Mouse (Mus musculus) myocyte (in vitro differentiated cells): Measurements from ENCODE around the gene Abca7. TPM values are rescaled to one million over a fixed set of nuclear protein-coding genes. Genes with fewer than 3 reads are reported as not detected.

Experiments
- H3K27me3 ChIP-seq: one replicate; pipeline ENCODE4 v1.6.1; 2011; ENCODE audit not compliant: control insufficient read depth, insufficient read depth, insufficient read length
- H3K36me3 ChIP-seq: one replicate; pipeline ENCODE4 v1.6.1; 2011; ENCODE audit not compliant: control insufficient read depth, insufficient read depth
- H3K4me2 ChIP-seq: one replicate; pipeline ENCODE4 v1.6.1; 2011; ENCODE audit warnings: low read depth, control low read depth
- H3K4me3 ChIP-seq: one replicate; pipeline ENCODE4 v1.5.1; 2011; ENCODE audit warnings: mild to moderate bottlenecking, control low read depth, moderate library complexity
- H3K79me2 ChIP-seq: one replicate; pipeline ENCODE4 v1.6.1; 2011; ENCODE audit not compliant: control insufficient read depth, insufficient read depth
- H3ac ChIP-seq: one replicate; pipeline ENCODE4 v1.6.1; 2011; ENCODE audit not compliant: control insufficient read depth, insufficient read length
- CEBPB ChIP-seq: IDR thresholded peaks from 2 replicates; pipeline ENCODE4 v1.6.1; 2011; ENCODE audit warnings: mild to moderate bottlenecking, moderate library complexity; ENCODE audit not compliant: poor library complexity, insufficient read depth, severe bottlenecking
- E2F4 ChIP-seq: IDR thresholded peaks from one replicate; pipeline ENCODE4 v1.6.1; 2011; ENCODE audit warnings: mild to moderate bottlenecking, control low read depth, moderate library complexity; ENCODE audit not compliant: insufficient read depth
- MAX ChIP-seq: IDR thresholded peaks from one replicate; pipeline ENCODE4 v1.6.1; 2011; ENCODE audit warnings: low read depth, mild to moderate bottlenecking, control low read depth
- MYOD1 ChIP-seq, 3 experiments: IDR thresholded peaks; one replicate each; pipeline ENCODE4 v1.6.1; 2011; ENCODE audit warnings: control low read depth in 2 of 3, low read depth in 2 of 3, mild to moderate bottlenecking in 2 of 3, moderate library complexity in 1 of 3; ENCODE audit not compliant: insufficient read length in 2 of 3, control insufficient read depth in 1 of 3
- MYOG ChIP-seq, 3 experiments: IDR thresholded peaks; one replicate each; pipeline ENCODE4 v1.6.1; 2011; ENCODE audit warnings: control low read depth in 2 of 3, low read depth in 2 of 3, mild to moderate bottlenecking in 2 of 3; ENCODE audit not compliant: insufficient read length in 2 of 3, control insufficient read depth in 1 of 3, insufficient read depth in 1 of 3
- POLR2A ChIP-seq: IDR thresholded peaks from one replicate; pipeline ENCODE4 v1.6.1; 2011; ENCODE audit warnings: low read depth, mild to moderate bottlenecking, control low read depth, moderate library complexity; ENCODE audit not compliant: insufficient read length
- POLR2AphosphoS2 ChIP-seq: IDR thresholded peaks from one replicate; pipeline ENCODE4 v1.6.1; 2011; ENCODE audit warnings: low read depth, control low read depth; ENCODE audit not compliant: insufficient read length
- REST ChIP-seq: IDR thresholded peaks from one replicate; pipeline ENCODE4 v1.6.1; 2011; ENCODE audit warnings: mild to moderate bottlenecking, control low read depth, moderate library complexity; ENCODE audit not compliant: insufficient read depth, insufficient read length
- SRF ChIP-seq: IDR thresholded peaks from one replicate; pipeline ENCODE4 v1.6.1; 2011; ENCODE audit warnings: low read depth; ENCODE audit not compliant: control insufficient read depth, insufficient read length
- TCF12 ChIP-seq: IDR thresholded peaks from one replicate; pipeline ENCODE4 v1.6.1; 2011; ENCODE audit warnings: mild to moderate bottlenecking, control low read depth; ENCODE audit not compliant: poor library complexity, insufficient read depth, severe bottlenecking
- TCF3 ChIP-seq: IDR thresholded peaks from one replicate; pipeline ENCODE4 v1.6.1; 2011; ENCODE audit warnings: low read depth, control low read depth; ENCODE audit not compliant: insufficient read length
- USF1 ChIP-seq: IDR thresholded peaks from one replicate; pipeline ENCODE4 v1.6.1; 2011; ENCODE audit warnings: low read depth, mild to moderate bottlenecking, control low read depth, moderate library complexity
- polyA plus RNA-seq: library from polyadenylated mRNA; unstranded; fragments of >200 nt; fragmentation: generic; extraction: Trizol; gene quantifications from one replicate; pipeline ENCODE4 v1.2.1, GENCODE M21; 2012; ENCODE audit warnings: missing spikeins

Abca7 gene
- polyA plus RNA-seq, 1 experiment = 15.6 TPM

DNA sequence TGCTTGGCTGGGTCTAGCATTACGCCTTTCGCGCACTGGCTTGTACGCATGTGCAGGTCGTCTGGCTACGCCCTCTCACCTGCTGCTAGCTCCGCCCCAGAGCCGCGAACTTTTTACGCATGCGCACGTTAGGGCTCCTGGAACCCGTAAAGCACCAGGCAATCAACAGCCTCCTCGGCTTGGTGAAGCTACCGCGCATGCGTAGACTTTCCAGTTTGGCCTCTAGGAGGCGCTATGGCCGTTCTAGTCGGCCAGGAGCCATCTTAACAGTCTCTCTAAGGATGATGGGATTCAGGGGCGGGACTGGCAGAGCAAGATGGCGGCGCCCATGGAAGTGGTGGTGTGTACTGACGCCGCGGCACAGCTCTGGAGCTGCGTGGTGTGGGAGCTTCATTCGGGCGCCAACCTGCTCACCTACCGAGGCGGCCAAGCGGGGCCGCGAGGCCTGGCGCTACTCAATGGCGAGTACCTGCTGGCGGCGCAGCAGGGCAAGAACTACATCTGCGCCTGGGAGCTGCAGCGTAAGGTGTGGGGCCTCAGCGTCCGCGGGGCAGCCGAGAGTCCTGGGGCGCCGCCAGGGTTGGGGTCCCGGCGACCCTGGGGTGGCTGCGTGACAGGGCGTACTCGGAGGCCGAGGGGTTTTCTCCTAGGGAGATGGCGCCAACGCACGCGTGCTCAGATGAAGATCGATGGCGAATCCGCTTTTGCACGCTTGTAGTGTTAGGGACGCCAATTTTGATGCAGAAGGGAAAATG lies 36.3 kb upstream of the Abca7 start, which contains the start of gene Wdr18:
Wdr18 (plus strand) TSS at position 306 of the 755 bp plus-strand sequence.
- Histone ChIP-seq H3K4me2 (peak within 1 kb of the TSS; percentile 95), H3K36me3 (no peaks in the 10 kb centered on the region), H3ac (peak within 1 kb of the TSS; percentile 60), H3K27me3 (peaks cover 4% of the 10 kb centered on the region), H3K4me3 (peak within 1 kb of the TSS; percentile 55), H3K79me2 (peaks cover 13% of the 10 kb centered on the region)
- peak in 2 of 3 experiments; percentile 48 to 65 for TF ChIP-seq MYOD1 (IDR thresholded peaks at IDR 0.05; ENCODE audit: control insufficient read depth in 1 of 3, insufficient read length in 2 of 3, low read depth in 2 of 3)
- TF ChIP-seq USF1 = no peak
- TF ChIP-seq MYOG (IDR thresholded peaks at IDR 0.05; ENCODE audit: control insufficient read depth in 1 of 3, insufficient read depth in 1 of 3, insufficient read length in 2 of 3, low read depth in 2 of 3) = peak in 2 of 3 experiments; percentile 40 to 68
- no peak for TF ChIP-seq CEBPB
- no peak for TF ChIP-seq REST
- TF ChIP-seq POLR2A = peak; percentile 83
- no peak for TF ChIP-seq SRF
- TF ChIP-seq POLR2AphosphoS2 = peak; percentile 69
- TF ChIP-seq TCF3 = no peak
- no peak for TF ChIP-seq MAX
- no peak for TF ChIP-seq E2F4
- no peak for TF ChIP-seq TCF12

DNA sequence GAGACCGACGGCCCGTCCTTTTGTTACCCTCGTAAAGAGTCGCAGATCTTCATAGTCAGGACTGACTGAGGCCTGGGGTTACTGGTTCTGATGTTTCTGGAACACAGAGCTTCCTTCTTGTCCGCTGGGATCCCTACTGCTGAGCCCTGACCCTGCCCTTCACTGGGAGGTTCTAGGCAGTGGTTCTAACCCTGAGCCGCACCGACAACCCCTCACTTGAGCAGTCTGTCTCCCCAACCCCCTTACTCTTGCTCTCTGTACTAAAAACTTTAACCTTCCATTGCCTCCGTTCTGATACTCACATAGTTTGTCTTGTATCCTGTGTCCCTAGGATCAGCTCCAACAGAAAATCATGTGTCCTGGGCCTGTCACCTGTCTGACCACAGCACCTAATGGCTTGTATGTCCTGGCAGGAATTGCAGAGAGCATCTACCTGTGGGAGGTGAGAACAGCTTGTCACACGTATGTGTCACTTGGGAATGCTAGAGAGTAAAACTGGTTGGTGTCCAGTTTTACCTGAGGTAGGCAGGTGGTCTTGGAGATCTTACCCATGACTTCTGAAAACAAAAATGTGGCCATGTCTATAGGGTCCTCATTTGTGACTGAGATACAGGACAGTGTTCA lies 35.5 kb upstream of the Abca7 start:
- Histone ChIP-seq H3K4me3 (peak overlapping the region; percentile 55), H3K4me2 (peak overlapping the region; percentile 95), H3K27me3 (peaks cover 4% of the 10 kb centered on the region), H3K79me2 (peaks cover 13% of the 10 kb centered on the region), H3K36me3 (no peaks in the 10 kb centered on the region), H3ac (peak overlapping the region; percentile 60)
- TF ChIP-seq CEBPB (no peak), MYOG (IDR thresholded peaks at IDR 0.05; ENCODE audit: control insufficient read depth in 1 of 3, insufficient read depth in 1 of 3, insufficient read length in 2 of 3, low read depth in 2 of 3) (no peak), TCF12 (no peak), REST (no peak), TCF3 (no peak), POLR2A (no peak), E2F4 (no peak), POLR2AphosphoS2 (no peak), USF1 (no peak), MYOD1 (IDR thresholded peaks at IDR 0.05; ENCODE audit: control insufficient read depth in 1 of 3, insufficient read length in 2 of 3, low read depth in 2 of 3) (no peak), MAX (no peak), SRF (no peak)

DNA sequence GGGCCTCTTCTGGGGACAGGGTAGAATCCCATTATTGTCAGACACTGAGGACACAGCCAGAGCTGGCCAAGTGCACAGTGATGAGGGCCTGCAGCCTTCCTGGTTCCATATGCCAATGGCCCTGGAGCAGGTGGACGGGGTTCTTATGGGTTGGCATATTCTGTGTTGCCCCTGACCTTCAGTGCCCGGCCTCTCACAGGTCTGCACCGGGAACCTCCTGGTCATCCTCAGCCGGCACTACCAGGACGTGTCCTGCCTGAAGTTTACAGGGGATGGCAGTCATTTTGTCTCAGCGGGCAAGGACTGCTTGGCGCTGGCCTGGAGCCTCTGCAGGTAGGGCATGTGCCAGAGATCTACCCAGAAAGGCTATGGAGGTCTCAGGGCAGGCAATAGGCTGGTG lies 31.6 kb upstream of the Abca7 start:
- no peak overlapping the region for H3K4me3 ChIP-seq
- H3K4me2 ChIP-seq = no peak overlapping the region
- H3K27me3 ChIP-seq = no peaks in the 10 kb centered on the region

DNA sequence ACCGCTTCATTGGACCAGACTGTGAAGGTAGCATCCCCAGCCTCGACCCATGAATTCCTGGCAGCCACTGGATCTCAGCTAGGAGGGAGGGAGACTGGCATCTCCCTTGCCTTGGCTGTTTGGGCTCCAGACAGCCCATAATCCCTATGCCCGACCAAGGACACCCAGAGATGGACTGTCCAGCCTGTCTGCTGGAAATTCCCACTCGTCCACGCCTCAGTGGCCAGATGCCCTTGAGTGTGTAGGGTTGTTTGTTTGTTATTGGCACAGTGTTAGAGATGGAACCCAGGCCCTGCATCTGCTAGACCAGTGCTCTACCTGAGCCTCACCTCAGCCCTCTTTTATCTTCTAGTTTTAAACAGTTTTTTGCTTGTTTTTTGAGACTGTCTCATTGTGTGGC lies 31.0 kb upstream of the Abca7 start:
- H3ac ChIP-seq = no peak overlapping the region
- peaks cover 4% of the 10 kb centered on the region for H3K36me3 ChIP-seq
- no peaks in the 10 kb centered on the region for H3K27me3 ChIP-seq
- H3K79me2 ChIP-seq = peaks cover 12% of the 10 kb centered on the region
- no peak overlapping the region for H3K4me3 ChIP-seq
- TF ChIP-seq CEBPB = no peak
- no peak for TF ChIP-seq MAX
- TF ChIP-seq POLR2AphosphoS2 = no peak
- TF ChIP-seq SRF = no peak
- no peak for TF ChIP-seq REST
- TF ChIP-seq USF1 = no peak
- TF ChIP-seq POLR2A = no peak
- TF ChIP-seq MYOD1 (IDR thresholded peaks at IDR 0.05; ENCODE audit: control insufficient read depth in 1 of 3, insufficient read length in 2 of 3, low read depth in 2 of 3) = no peak
- no peak for TF ChIP-seq MYOG (IDR thresholded peaks at IDR 0.05; ENCODE audit: control insufficient read depth in 1 of 3, insufficient read depth in 1 of 3, insufficient read length in 2 of 3, low read depth in 2 of 3)
- TF ChIP-seq TCF12 = no peak
- no peak for TF ChIP-seq E2F4
- TF ChIP-seq TCF3 = no peak
- H3K4me2 ChIP-seq = no peak overlapping the region

More for the DNA sequence above, 31.6 kb upstream of the Abca7 start:
- H3K79me2 ChIP-seq = peaks cover 13% of the 10 kb centered on the region
- H3ac ChIP-seq = no peak overlapping the region
- TF ChIP-seq E2F4 (no peak), TCF12 (no peak), POLR2AphosphoS2 (no peak), SRF (no peak), MAX (no peak), USF1 (no peak), REST (no peak), CEBPB (no peak), TCF3 (no peak), MYOG (IDR thresholded peaks at IDR 0.05; ENCODE audit: control insufficient read depth in 1 of 3, insufficient read depth in 1 of 3, insufficient read length in 2 of 3, low read depth in 2 of 3) (no peak)
- peaks cover 4% of the 10 kb centered on the region for H3K36me3 ChIP-seq
